Mouse (Mus musculus) hindbrain, embryonic 13.5 days (tissue): ENCODE results near the gene Gpc3. TPM values are rescaled to one million over a fixed set of nuclear protein-coding genes. Genes with fewer than 3 reads are reported as not detected.
"Not testable (repeated sequence)": the region's sequence is repeated elsewhere in the genome, so short reads cannot be mapped to it uniquely, and the experiment has no call there.

Experiments used
- ATAC-seq: fragments of 200-750 bp; cut with Nextera tagmentation; 2 replicates; pipeline ENCODE4 v1.8.0; 2017; ENCODE audit warnings: moderate TSS enrichment; ENCODE audit not compliant: low FRiP score
- H3K27ac ChIP-seq: fragments of 300-500 bp; sonication (generic); 2 replicates; pipeline ENCODE4 v1.5.1; 2015; ENCODE audit warnings: inconsistent platforms, mild to moderate bottlenecking, moderate library complexity
- H3K27me3 ChIP-seq: fragments of 300-500 bp; sonication (generic); 2 replicates; pipeline ENCODE4 v1.6.1; 2015; ENCODE audit warnings: mild to moderate bottlenecking, inconsistent platforms
- H3K36me3 ChIP-seq: fragments of 300-500 bp; sonication (generic); 2 replicates; pipeline ENCODE4 v1.6.1; 2015; ENCODE audit warnings: mild to moderate bottlenecking, inconsistent platforms
- H3K4me1 ChIP-seq: fragments of 300-500 bp; sonication (generic); replicated peaks from 2 replicates; pipeline ENCODE4 v1.6.1; 2015; ENCODE audit warnings: inconsistent platforms
- H3K4me2 ChIP-seq: fragments of 300-500 bp; sonication (generic); 2 replicates; pipeline ENCODE4 v1.6.1; 2015; ENCODE audit warnings: inconsistent platforms, mild to moderate bottlenecking, moderate library complexity
- H3K4me3 ChIP-seq: fragments of 300-500 bp; sonication (generic); 2 replicates; pipeline ENCODE4 v1.5.1; 2015; ENCODE audit warnings: mild to moderate bottlenecking, inconsistent platforms
- H3K9ac ChIP-seq: fragments of 300-500 bp; sonication (generic); 2 replicates; pipeline ENCODE4 v1.6.1; 2015; ENCODE audit warnings: mild to moderate bottlenecking, inconsistent platforms
- H3K9me3 ChIP-seq: fragments of 300-500 bp; sonication (generic); 2 replicates; pipeline ENCODE4 v1.6.1; 2016; ENCODE audit warnings: inconsistent platforms
- WGBS: fragments of 180-500 bp; shearing (Covaris S2); methylation state at CpG from one replicate; pipeline ENCODE4 v1.1.7; 2015; 5-methylcytosine and 5-hydroxymethylcytosine counted together
- polyA plus RNA-seq: library from polyadenylated mRNA; unstranded; fragments of >200 nt; fragmentation: Nextera tagmentation; extraction: Ambion mirVana; gene quantifications from 2 replicates; pipeline ENCODE4 v1.2.1, GENCODE M21; 2015

Gene Gpc3
- polyA plus RNA-seq, 1 experiment from 2014 or later, result 110 TPM

- Histone ChIP-seq H3K4me3 (no peak overlapping the region), H3K4me2 (peak overlapping the region; percentile 46), H3K27me3 (peaks cover 10% of the 10 kb centered on the region; the same call in 1 of the 2 replicates), H3K9me3 (no peaks in the 10 kb centered on the region), H3K27ac (no peak overlapping the region), H3K9ac (no peak overlapping the region), H3K4me1 (peaks cover 6% of the 10 kb centered on the region; the same call in 1 of the 2 replicates), H3K36me3 (no peaks in the 10 kb centered on the region)
- WGBS, result 19% methylated on average over 8 of the region's 8 CpGs
- ATAC-seq, result no peak
These were observed 243.6 kb downstream of the Gpc3 start for GRCm38 (mm10) chrX:52369938-52370758.

DNA sequence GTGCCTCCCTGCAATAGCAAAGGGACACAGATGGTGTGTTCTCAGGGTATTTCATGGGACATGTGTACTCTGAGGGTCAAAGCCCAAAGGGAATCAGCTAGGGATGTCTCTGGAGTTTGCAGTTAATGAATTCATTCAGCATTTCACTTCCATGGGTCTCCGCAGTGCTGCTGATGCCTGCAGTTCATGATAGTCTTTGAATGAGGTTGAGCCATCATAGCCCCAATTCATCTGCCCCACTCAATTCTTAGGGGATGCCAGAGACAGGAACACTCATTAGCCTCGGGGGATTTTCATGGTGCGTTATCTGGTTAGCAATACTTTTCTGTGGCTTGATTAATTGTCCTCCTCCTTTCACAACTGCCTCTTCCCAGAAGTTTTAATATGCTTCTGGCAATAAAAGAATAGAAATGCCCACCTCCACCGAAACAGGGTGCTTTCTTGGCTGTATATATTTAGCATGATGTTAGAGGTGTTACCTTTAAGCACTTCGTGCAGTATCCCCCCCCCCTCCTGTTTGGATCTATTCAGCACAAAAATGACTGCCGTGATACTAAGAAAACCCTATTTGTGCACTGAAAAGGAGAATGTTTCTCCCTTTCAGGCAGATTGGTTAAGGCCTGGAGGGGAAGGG lies 244.3 kb downstream of the Gpc3 start:
- no peak overlapping the region for H3K9ac ChIP-seq
- H3K9me3 ChIP-seq, result no peaks in the 10 kb centered on the region
- no peak overlapping the region for H3K4me3 ChIP-seq
- WGBS, result 36% methylated on average over 6 of the region's 6 CpGs
- no peak overlapping the region for H3K27ac ChIP-seq
- ATAC-seq, result no peak
- peaks cover 6% of the 10 kb centered on the region; the same call in 1 of the 2 replicates for H3K4me1 ChIP-seq
- peak overlapping the region; percentile 46; the same call in 1 of the 2 replicates for H3K4me2 ChIP-seq
- peaks cover 10% of the 10 kb centered on the region; the same call in 1 of the 2 replicates for H3K27me3 ChIP-seq
- no peaks in the 10 kb centered on the region for H3K36me3 ChIP-seq

DNA sequence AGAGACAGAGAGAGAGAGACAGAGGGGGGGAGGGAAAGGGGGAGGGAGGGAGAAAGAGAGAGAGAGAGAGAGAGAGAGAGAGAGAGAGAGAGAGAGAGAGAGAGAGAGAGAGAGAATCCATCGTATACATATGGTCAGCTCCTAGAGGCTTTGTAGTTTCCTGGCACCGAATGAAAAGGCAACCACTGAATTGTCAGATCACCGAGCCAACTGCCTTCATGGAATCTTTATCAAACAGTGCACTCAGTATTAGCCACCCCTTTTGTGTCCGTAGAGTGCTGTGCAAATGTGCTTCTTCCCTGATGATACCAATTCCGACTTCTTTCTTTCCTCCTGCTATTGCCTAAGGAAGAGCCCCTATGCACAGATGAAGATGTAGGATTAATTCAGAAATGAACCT lies 246.9 kb downstream of the Gpc3 start:
- Histone ChIP-seq H3K9ac (no peak overlapping the region), H3K4me3 (no peak overlapping the region), H3K9me3 (no peaks in the 10 kb centered on the region), H3K4me2 (no peak overlapping the region), H3K27me3 (0 out of 2 replicates have a peak, but pooled peaks cover 4% of the 10 kb centered on the region), H3K36me3 (no peaks in the 10 kb centered on the region), H3K4me1 (peaks cover 6% of the 10 kb centered on the region; the same call in 1 of the 2 replicates), H3K27ac (no peak overlapping the region)
- no peak for ATAC-seq
- WGBS, result 32% methylated on average over 5 of the region's 5 CpGs

GRCm38 (mm10) chrX:52365790-52366189 lies 248.0 kb downstream of the Gpc3 start:
- peaks cover 6% of the 10 kb centered on the region; the same call in 1 of the 2 replicates for H3K4me1 ChIP-seq
- H3K9me3 ChIP-seq, result no peaks in the 10 kb centered on the region
- no peak overlapping the region for H3K4me2 ChIP-seq
- H3K36me3 ChIP-seq, result no peaks in the 10 kb centered on the region
- H3K9ac ChIP-seq, result no peak overlapping the region
- 63% methylated on average over 10 of the region's 10 CpGs for WGBS
- no peaks in the 10 kb centered on the region for H3K27me3 ChIP-seq
- no peak overlapping the region for H3K4me3 ChIP-seq
- no peak overlapping the region for H3K27ac ChIP-seq
- no peak for ATAC-seq

DNA sequence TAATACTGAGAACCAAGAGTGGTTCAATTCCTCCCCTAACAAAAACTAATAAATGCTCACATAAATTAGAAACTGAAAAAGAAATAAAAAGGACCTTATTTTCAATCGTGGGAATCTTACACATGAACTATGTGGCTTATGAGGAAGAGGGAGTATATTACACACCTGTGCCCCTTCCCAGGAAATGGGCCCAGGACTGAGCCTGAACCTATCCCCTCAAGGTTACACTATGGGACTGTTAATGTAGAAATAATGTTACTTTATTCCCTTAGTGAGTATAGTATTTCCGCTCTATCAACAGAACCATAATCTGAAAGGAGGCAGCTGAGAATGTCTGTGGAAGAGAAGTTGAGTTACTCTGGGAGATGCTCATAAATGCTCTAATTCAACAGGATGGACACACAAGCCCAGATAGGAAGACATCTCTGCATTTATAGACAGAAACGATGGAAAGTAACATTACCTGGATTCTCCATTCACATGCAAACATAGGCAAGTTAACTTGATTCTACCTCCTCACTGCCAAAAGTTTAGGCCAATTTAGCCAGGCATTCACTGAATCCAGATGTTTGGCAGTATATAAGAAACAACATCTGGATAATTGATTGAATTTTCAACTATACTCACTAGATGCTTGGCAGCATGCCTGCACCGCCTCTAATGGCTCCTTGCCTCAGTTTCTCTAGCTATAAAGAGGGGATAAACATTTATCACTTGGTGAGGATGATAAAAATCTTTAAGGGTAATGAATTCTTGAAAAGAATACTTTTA lies 251.3 kb downstream of the Gpc3 start:
- Histone ChIP-seq H3K4me1 (no peaks in the 10 kb centered on the region), H3K4me2 (no peak overlapping the region), H3K4me3 (no peak overlapping the region), H3K36me3 (no peaks in the 10 kb centered on the region), H3K27me3 (no peaks in the 10 kb centered on the region), H3K27ac (no peak overlapping the region), H3K9me3 (no peaks in the 10 kb centered on the region), H3K9ac (no peak overlapping the region)
- 93% methylated on average over 4 of the region's 4 CpGs for whole genome bisulfite sequencing
- ATAC-seq, result no peak

DNA sequence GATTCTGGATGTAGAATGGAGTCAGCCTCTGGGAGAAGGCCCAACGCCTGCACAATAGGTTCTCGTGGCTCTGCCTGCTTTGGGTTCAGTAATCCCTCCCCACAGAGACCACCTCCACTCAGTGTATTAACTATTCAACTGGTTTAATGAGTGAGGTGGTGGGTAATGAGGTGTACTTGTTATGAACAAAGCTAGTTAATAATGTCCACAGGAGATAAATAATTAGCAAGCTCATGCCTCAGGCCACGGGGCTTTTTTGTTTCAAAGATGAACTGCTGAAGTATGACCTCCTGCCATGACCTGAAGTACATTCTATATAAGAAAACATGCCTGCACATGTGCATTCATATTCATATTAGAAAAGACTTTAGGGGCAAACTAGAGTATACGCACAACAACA lies 260.8 kb downstream of the Gpc3 start:
- H3K36me3 ChIP-seq, result no peaks in the 10 kb centered on the region
- H3K27me3 ChIP-seq, result no peaks in the 10 kb centered on the region
- no peak overlapping the region for H3K4me3 ChIP-seq
- H3K4me2 ChIP-seq, result no peak overlapping the region
- no peak for ATAC-seq
- no peaks in the 10 kb centered on the region for H3K9me3 ChIP-seq
- no peak overlapping the region for H3K9ac ChIP-seq
- WGBS, result 58% methylated on average over 4 of the region's 4 CpGs
- H3K4me1 ChIP-seq, result no peaks in the 10 kb centered on the region
- no peak overlapping the region for H3K27ac ChIP-seq

GRCm38 (mm10) chrX:52350631-52351030 lies 263.1 kb downstream of the Gpc3 start:
- not testable (repeated sequence) for H3K27me3 ChIP-seq, H3K9me3 ChIP-seq, H3K9ac ChIP-seq, H3K4me1 ChIP-seq, H3K4me3 ChIP-seq, H3K36me3 ChIP-seq, H3K27ac ChIP-seq, ATAC-seq, H3K4me2 ChIP-seq
- 66% methylated on average over 5 of the region's 5 CpGs for WGBS

DNA sequence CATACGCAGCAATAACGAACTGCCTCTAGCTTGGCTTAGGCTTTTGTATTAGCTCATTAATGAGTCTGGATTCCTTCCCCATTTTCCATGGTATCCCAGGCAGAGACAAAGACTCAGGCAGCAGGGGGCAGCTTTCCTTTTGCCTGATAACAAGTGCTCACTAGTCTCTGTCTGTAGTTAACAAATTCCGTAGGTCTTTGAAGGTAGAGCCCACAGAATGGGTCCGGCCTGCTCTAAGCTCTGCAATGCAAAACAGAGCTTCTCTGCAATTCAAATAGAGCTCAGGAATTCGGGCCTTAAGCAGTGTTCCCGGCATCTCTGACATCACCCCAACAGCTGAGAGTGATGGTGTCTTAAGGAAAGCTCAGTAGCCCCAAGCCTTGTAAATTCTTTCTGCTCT lies 265.0 kb downstream of the Gpc3 start:
- H3K27ac ChIP-seq, result no peak overlapping the region
- no peak overlapping the region for H3K4me3 ChIP-seq
- H3K4me2 ChIP-seq, result no peak overlapping the region
- no peaks in the 10 kb centered on the region for H3K36me3 ChIP-seq
- 22% methylated on average over 6 of the region's 6 CpGs for WGBS
- H3K9me3 ChIP-seq, result no peaks in the 10 kb centered on the region
- no peak overlapping the region for H3K9ac ChIP-seq
- ATAC-seq, result no peak
- no peaks in the 10 kb centered on the region for H3K27me3 ChIP-seq
- no peaks in the 10 kb centered on the region for H3K4me1 ChIP-seq

GRCm38 (mm10) chrX:52344018-52344417 lies 269.7 kb downstream of the Gpc3 start:
- Histone ChIP-seq H3K9ac (no peak overlapping the region), H3K4me2 (no peak overlapping the region), H3K36me3 (no peaks in the 10 kb centered on the region), H3K4me1 (no peaks in the 10 kb centered on the region), H3K9me3 (no peaks in the 10 kb centered on the region), H3K27ac (no peak overlapping the region), H3K4me3 (no peak overlapping the region), H3K27me3 (no peaks in the 10 kb centered on the region)
- no peak for ATAC-seq
- WGBS, result 79% methylated on average over 3 of the region's 3 CpGs

DNA sequence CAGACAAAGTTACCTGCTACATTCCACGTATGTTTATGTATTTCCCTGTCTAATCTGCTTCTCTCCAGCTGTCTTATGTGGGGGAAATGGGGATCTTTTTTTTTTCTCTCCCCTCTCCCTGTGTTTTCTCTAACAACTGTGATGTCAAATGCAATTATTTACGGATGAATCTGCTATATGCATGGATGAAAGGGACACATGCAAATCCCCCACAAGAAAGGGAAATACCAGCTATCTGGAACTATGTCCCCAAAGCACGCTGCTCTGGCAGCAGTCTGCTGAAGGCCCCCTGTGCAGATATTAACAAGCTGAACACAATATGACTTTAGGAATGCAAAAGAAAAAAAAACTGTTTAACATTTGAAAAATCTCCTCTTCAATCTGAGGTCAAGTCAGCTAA lies 273.5 kb downstream of the Gpc3 start:
- Histone ChIP-seq H3K4me1 (no peaks in the 10 kb centered on the region), H3K36me3 (no peaks in the 10 kb centered on the region), H3K27ac (no peak overlapping the region), H3K9ac (no peak overlapping the region), H3K9me3 (no peaks in the 10 kb centered on the region), H3K4me3 (no peak overlapping the region), H3K4me2 (no peak overlapping the region), H3K27me3 (no peaks in the 10 kb centered on the region)
- no peak for ATAC-seq
- WGBS, result 42% methylated on average over 3 of the region's 3 CpGs

DNA sequence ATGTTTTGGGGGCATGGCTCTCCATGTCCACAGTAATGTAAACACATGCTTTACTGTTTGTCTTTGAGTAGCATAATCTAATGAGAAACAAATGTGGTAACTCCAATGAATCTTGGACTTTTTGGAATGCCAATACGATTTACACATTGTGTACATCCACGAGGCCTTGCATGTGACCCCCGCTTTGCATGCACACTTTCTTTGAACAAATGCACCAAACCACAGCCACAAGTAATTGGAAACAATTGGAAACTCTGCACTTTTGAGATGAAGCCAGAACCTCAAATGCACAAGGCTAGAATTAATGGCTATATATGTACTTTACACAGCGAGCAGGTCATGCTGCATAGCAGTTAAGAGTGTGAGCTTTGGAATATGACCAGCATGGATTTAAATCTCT lies 292.0 kb downstream of the Gpc3 start:
- 88% methylated on average over 4 of the region's 4 CpGs for WGBS
- H3K4me3 ChIP-seq, result no peak overlapping the region
- H3K4me1 ChIP-seq, result no peaks in the 10 kb centered on the region
- no peaks in the 10 kb centered on the region for H3K9me3 ChIP-seq
- H3K27ac ChIP-seq, result no peak overlapping the region
- no peak overlapping the region for H3K4me2 ChIP-seq
- H3K36me3 ChIP-seq, result no peaks in the 10 kb centered on the region
- no peak for ATAC-seq
- no peak overlapping the region for H3K9ac ChIP-seq
- H3K27me3 ChIP-seq, result no peaks in the 10 kb centered on the region

DNA sequence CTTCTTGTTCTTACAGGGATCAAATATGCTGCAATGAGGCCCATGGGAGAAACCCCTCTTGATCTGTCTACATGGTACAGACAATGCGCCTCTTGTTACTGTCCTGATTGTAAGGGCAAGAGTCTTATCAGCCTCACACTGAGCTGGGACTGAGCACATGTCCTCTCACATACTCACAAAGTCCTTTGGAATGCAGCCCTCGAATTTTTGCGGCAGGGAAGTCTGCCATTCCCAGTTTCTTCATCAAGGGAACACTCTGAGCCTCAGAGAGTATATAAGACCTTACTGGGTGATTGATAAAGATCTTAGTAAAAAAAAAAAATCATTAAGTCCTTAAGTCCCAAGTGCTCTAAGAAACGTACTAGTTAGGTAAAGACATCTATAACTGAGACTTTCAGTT lies 293.1 kb downstream of the Gpc3 start:
- ATAC-seq, result no peak
- no peaks in the 10 kb centered on the region for H3K9me3 ChIP-seq
- H3K27me3 ChIP-seq, result no peaks in the 10 kb centered on the region
- 72% methylated on average over 4 of the region's 4 CpGs for WGBS
- no peaks in the 10 kb centered on the region for H3K4me1 ChIP-seq
- no peak overlapping the region for H3K4me2 ChIP-seq
- H3K27ac ChIP-seq, result no peak overlapping the region
- H3K4me3 ChIP-seq, result no peak overlapping the region
- H3K36me3 ChIP-seq, result no peaks in the 10 kb centered on the region
- H3K9ac ChIP-seq, result no peak overlapping the region
